Mouse (Mus musculus): ENCODE measurements at regions not wholly inside any gene's neighbourhood (a gene's known extent, or its start where the extent isn't known, plus 50 kb on each side); places are given as distances from the start of the nearest gene placed in this dataset.

GRCm38 (mm10) chr2:71628821-71629220 lies 82.3 kb upstream of the Dlx2 start:
- TF ChIP-seq POLR2A (IDR thresholded peaks at IDR 0.05; ENCODE audit: low read depth, low read length) (no peak), CTCF (IDR thresholded peaks at IDR 0.05; ENCODE audit: extremely low read depth, insufficient read depth, insufficient read length, insufficient replicate concordance) (no peak)

Data from spleen, adult 2 months (tissue).